In the genomic region with DNA sequence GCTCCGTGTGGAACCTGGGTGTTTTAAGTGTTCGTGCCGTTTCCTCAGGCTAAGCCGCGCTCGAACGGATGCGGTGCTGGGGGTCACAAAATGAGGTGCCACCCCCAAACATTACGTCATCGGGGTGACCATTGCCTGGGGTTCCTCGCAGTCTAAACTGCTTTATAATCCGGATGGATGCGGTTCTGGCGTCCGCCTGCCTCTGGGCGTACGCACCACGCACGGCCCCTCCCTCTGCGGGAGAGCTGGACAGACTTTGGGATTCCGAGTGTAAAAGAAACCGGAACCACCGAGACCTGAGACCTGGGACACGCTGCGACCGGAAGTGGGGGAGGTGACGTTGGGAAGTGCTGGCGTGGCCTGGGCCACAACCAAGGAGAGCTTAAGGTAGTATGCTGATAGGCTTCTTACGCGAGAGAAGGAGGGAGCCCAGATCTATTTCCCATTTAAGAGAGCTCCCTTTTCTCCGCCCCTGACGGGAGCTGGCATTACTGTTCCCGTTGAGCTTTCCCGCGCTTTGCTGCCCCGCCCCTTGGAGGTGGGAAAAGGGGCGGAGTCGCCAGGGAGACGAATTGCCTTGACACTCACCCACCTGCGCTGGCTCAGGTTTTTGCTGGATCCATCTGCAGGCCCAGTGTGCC, we compare ENCODE assay signal across 7 mouse cellular contexts. TPM values are rescaled to one million over a fixed set of nuclear protein-coding genes. Genes with fewer than 3 reads are reported as not detected.
DNase-seq lines count a peak whose midpoint lies in the region; ATAC-seq lines count a peak whose summit lies in the region.

No protein-coding gene starts in this region.

- WGBS in intestine, embryonic 15.5 days = under 1% methylated on average over 40 of the region's 40 CpGs
- WGBS in midbrain, embryonic 10.5 days = under 1% methylated on average over 40 of the region's 40 CpGs

- ATAC-seq in intestine, embryonic 15.5 days = peak; percentile 86

- peak overlapping the region; percentile 84 for H3K4me3 ChIP-seq in intestine, embryonic 15.5 days (replicated peaks)
- peak overlapping the region; percentile 74 for H3K4me3 ChIP-seq in midbrain, embryonic 10.5 days

- intact Hi-C loops in gastrocnemius, postnatal 36 days (cut with DNase I) = no loop called here
- intact Hi-C loops in left cerebral cortex, postnatal 25 days (cut with DNase I) = loop anchor here (1.0 kb wide), 1 partner anchor 26 kb away; the partner anchor contains the start of gene Psmd4

- peak overlapping the region; percentile 55 for H3K9ac ChIP-seq in intestine, embryonic 15.5 days

- peak overlapping the region; percentile 97 for H3K27ac ChIP-seq in intestine, embryonic 15.5 days
- H3K27ac ChIP-seq in midbrain, embryonic 10.5 days (replicated peaks) = peak overlapping the region; percentile 94

- H3K9me3 ChIP-seq in intestine, embryonic 15.5 days = no peaks in the 10 kb centered on the region
- H3K9me3 ChIP-seq in midbrain, embryonic 10.5 days (replicated peaks) = no peaks in the 10 kb centered on the region

- H3K4me1 ChIP-seq in intestine, embryonic 15.5 days (replicated peaks) = peaks cover 12% of the 10 kb centered on the region
- H3K4me1 ChIP-seq in midbrain, embryonic 10.5 days = peaks cover 32% of the 10 kb centered on the region

- H3K4me2 ChIP-seq in intestine, embryonic 15.5 days (replicated peaks) = peak overlapping the region; percentile 90

- peaks cover 12% of the 10 kb centered on the region; the same call in 1 of the 2 replicates for H3K36me3 ChIP-seq in intestine, embryonic 15.5 days
- peaks cover 27% of the 10 kb centered on the region for H3K36me3 ChIP-seq in midbrain, embryonic 10.5 days

- DNase-seq in adrenal gland, adult 2 months = peak; percentile 97
- DNase-seq in embryo, embryonic 11.5 days (ENCODE audit: low read depth, low spot score) = peak; percentile 79
- DNase-seq in gastrocnemius, postnatal 36 days = peak; percentile 89 to 91
- DNase-seq in left cerebral cortex, postnatal 25 days (ENCODE audit: low spot score in 2 of 2) = peak; percentile 92 to 98
- DNase-seq in midbrain, embryonic 10.5 days (ENCODE audit: low spot score) = peak; percentile 88
- peak; percentile 79 for DNase-seq in right cerebral cortex, postnatal 4 days

- no peaks in the 10 kb centered on the region for H3K27me3 ChIP-seq in intestine, embryonic 15.5 days (replicated peaks)
- H3K27me3 ChIP-seq in midbrain, embryonic 10.5 days (ENCODE audit: low read depth, poor library complexity, severe bottlenecking) = no peaks in the 10 kb centered on the region

RNA-seq across cellular contexts. Expression of gene Zfp687, which starts 0.8 kb away (rescaled TPM):
- total RNA-seq in adrenal gland, adult 2 months (2021) = 10 to 100 TPM; 26.3 to 29.5 TPM
- 27.9 and 32.0 TPM in 2 replicates for polyA plus RNA-seq in adrenal gland, adult 2 months (2012; rRNA removed)
- 10 to 100 TPM in 1 of 2 experiments, 1 to 10 TPM in 1; 9.5 to 11.7 TPM for total RNA-seq in gastrocnemius, postnatal 36 days (2021)
- 17.4 and 19.9 TPM in 2 replicates for polyA plus RNA-seq in intestine, embryonic 15.5 days (2015; fragmentation: Nextera tagmentation; extraction: Ambion mirVana)
- total RNA-seq in left cerebral cortex, postnatal 25 days (2021) = 10 to 100 TPM; 21.4 to 22.2 TPM
- 40.0 and 42.2 TPM in 2 replicates for polyA plus RNA-seq in midbrain, embryonic 10.5 days (2016; fragmentation: Nextera tagmentation; extraction: Ambion mirVana)

RNA-seq across cellular contexts. Expression of gene Psmd4, which starts 26.4 kb away (rescaled TPM):
- 100 to 1,000 TPM; 312 to 335 TPM for total RNA-seq in adrenal gland, adult 2 months (2021)
- polyA plus RNA-seq in adrenal gland, adult 2 months (2012; rRNA removed) = 105 and 114 TPM in 2 replicates
- total RNA-seq in gastrocnemius, postnatal 36 days (2021) = 100 to 1,000 TPM; 178 to 188 TPM
- polyA plus RNA-seq in intestine, embryonic 15.5 days (2015; fragmentation: Nextera tagmentation; extraction: Ambion mirVana) = 205 and 218 TPM in 2 replicates
- total RNA-seq in left cerebral cortex, postnatal 25 days (2021) = 100 to 1,000 TPM; 154 to 156 TPM
- 341 and 345 TPM in 2 replicates for polyA plus RNA-seq in midbrain, embryonic 10.5 days (2016; fragmentation: Nextera tagmentation; extraction: Ambion mirVana)

RNA-seq across cellular contexts. Expression of gene Pi4kb, which starts 41.5 kb away (rescaled TPM):
- total RNA-seq in adrenal gland, adult 2 months (2021) = 10 to 100 TPM; 57.0 to 68.7 TPM
- 29.3 and 29.9 TPM in 2 replicates for polyA plus RNA-seq in adrenal gland, adult 2 months (2012; rRNA removed)
- total RNA-seq in gastrocnemius, postnatal 36 days (2021) = 10 to 100 TPM; 18.6 to 19.6 TPM
- 19.8 and 22.6 TPM in 2 replicates for polyA plus RNA-seq in intestine, embryonic 15.5 days (2015; fragmentation: Nextera tagmentation; extraction: Ambion mirVana)
- total RNA-seq in left cerebral cortex, postnatal 25 days (2021) = 10 to 100 TPM; 51.0 to 61.8 TPM
- polyA plus RNA-seq in midbrain, embryonic 10.5 days (2016; fragmentation: Nextera tagmentation; extraction: Ambion mirVana) = 21.4 and 24.9 TPM in 2 replicates

Comparison
In these comparisons a context has a peak if more than half of its experiments do, and no peak if none do; other contexts are left out.
1. Peak in every context shown above with its lines: DNase-seq, ATAC-seq, H3K4me3 ChIP-seq and H3K27ac ChIP-seq.